Mouse (Mus musculus): ENCODE data around the gene 1110008P14Rik. TPM values are rescaled to one million over a fixed set of nuclear protein-coding genes. Genes with fewer than 3 reads are reported as not detected.
"Not testable (repeated sequence)": the region's sequence is repeated elsewhere in the genome, so short reads cannot be mapped to it uniquely, and the experiment has no call there.

1110008P14Rik gene
- polyA plus RNA-seq, 1 experiment from 2014 or later, result 47.8 TPM

- Histone ChIP-seq H3K9ac (peak overlapping the region; percentile 92), H3K4me2 (peak overlapping the region; percentile 77), H3K9me3 (no peaks in the 10 kb centered on the region), H3K36me3 (peaks cover 36% of the 10 kb centered on the region), H3K4me3 (peak overlapping the region; percentile 86), H3K27me3 (peaks cover 9% of the 10 kb centered on the region), H3K4me1 (peaks cover 26% of the 10 kb centered on the region), H3K27ac (peak overlapping the region; percentile 89)
- WGBS, result under 1% methylated on average over 48 of the region's 53 CpGs
- ATAC-seq (ENCODE audit: insufficient number of reproducible peaks, insufficient read depth, low FRiP score, low TSS enrichment, low read depth), result peak; percentile 53; the same call in 1 of the 2 replicates
These were observed 18.9 kb downstream of the 1110008P14Rik start for GRCm38 (mm10) chr2:32362817-32363340.

- Histone ChIP-seq H3K9ac (peak overlapping the region; percentile 92), H3K4me1 (peaks cover 26% of the 10 kb centered on the region), H3K27ac (peak overlapping the region; percentile 89; the same call in 1 of the 2 replicates), H3K4me3 (peak overlapping the region; percentile 86), H3K4me2 (peak overlapping the region; percentile 77), H3K36me3 (peaks cover 29% of the 10 kb centered on the region)
- 34% methylated on average over 5 of the region's 5 CpGs for WGBS
- H3K9me3 ChIP-seq; H3K27me3 ChIP-seq; ATAC-seq (ENCODE audit: insufficient number of reproducible peaks, insufficient read depth, low FRiP score, low TSS enrichment, low read depth): not testable (repeated sequence)
These were observed 19.5 kb downstream of the 1110008P14Rik start for GRCm38 (mm10) chr2:32362274-32362673.

- H3K9me3 ChIP-seq, result no peaks in the 10 kb centered on the region
- peaks cover 21% of the 10 kb centered on the region for H3K36me3 ChIP-seq
- 1% methylated on average over 24 of the region's 24 CpGs for WGBS
- no peak overlapping the region for H3K27ac ChIP-seq
- H3K4me1 ChIP-seq, result peaks cover 26% of the 10 kb centered on the region
- H3K9ac ChIP-seq, result peak overlapping the region; percentile 66
- peak overlapping the region; percentile 38 for H3K4me3 ChIP-seq
- peak; percentile 66; the same call in 1 of the 2 replicates for ATAC-seq (ENCODE audit: insufficient number of reproducible peaks, insufficient read depth, low FRiP score, low TSS enrichment, low read depth)
- H3K4me2 ChIP-seq, result peak overlapping the region; percentile 73
- peaks cover 9% of the 10 kb centered on the region for H3K27me3 ChIP-seq
These were observed 20.3 kb downstream of the 1110008P14Rik start for GRCm38 (mm10) chr2:32361437-32361836.

GRCm38 (mm10) chr2:32360741-32361140, 21.0 kb downstream of the 1110008P14Rik start:
- Histone ChIP-seq H3K4me2 (peak overlapping the region; percentile 73), H3K27ac (no peak overlapping the region), H3K4me1 (peaks cover 26% of the 10 kb centered on the region), H3K9ac (peak overlapping the region; percentile 66; the same call in 1 of the 2 replicates), H3K9me3 (no peaks in the 10 kb centered on the region), H3K4me3 (peak overlapping the region; percentile 38), H3K36me3 (peaks cover 16% of the 10 kb centered on the region), H3K27me3 (peaks cover 9% of the 10 kb centered on the region)
- no peak for ATAC-seq (ENCODE audit: insufficient number of reproducible peaks, insufficient read depth, low FRiP score, low TSS enrichment, low read depth)
- 4% methylated on average over 14 of the region's 14 CpGs for WGBS

- H3K9me3 ChIP-seq, result no peaks in the 10 kb centered on the region
- H3K4me1 ChIP-seq, result peaks cover 21% of the 10 kb centered on the region
- H3K4me2 ChIP-seq, result no peak overlapping the region
- WGBS, result 72% methylated on average over 10 of the region's 10 CpGs
- peak overlapping the region; percentile 44; the same call in 1 of the 2 replicates for H3K9ac ChIP-seq
- no peaks in the 10 kb centered on the region for H3K36me3 ChIP-seq
- no peak overlapping the region for H3K4me3 ChIP-seq
- H3K27ac ChIP-seq, result no peak overlapping the region
- no peak for ATAC-seq (ENCODE audit: insufficient number of reproducible peaks, insufficient read depth, low FRiP score, low TSS enrichment, low read depth)
- H3K27me3 ChIP-seq, result peaks cover 9% of the 10 kb centered on the region
These were observed 23.4 kb downstream of the 1110008P14Rik start for GRCm38 (mm10) chr2:32358381-32358780.

GRCm38 (mm10) chr2:32357710-32358109, 24.0 kb downstream of the 1110008P14Rik start:
- peaks cover 9% of the 10 kb centered on the region for H3K27me3 ChIP-seq
- no peak overlapping the region for H3K27ac ChIP-seq
- H3K4me3 ChIP-seq, result no peak overlapping the region
- H3K36me3 ChIP-seq, result no peaks in the 10 kb centered on the region
- H3K4me2 ChIP-seq, result no peak overlapping the region
- 0 out of 2 replicates have a peak overlapping the region, but pooled peaks have one; percentile 21 for H3K9ac ChIP-seq
- peaks cover 22% of the 10 kb centered on the region for H3K4me1 ChIP-seq
- ATAC-seq (ENCODE audit: insufficient number of reproducible peaks, insufficient read depth, low FRiP score, low TSS enrichment, low read depth), result no peak
- WGBS, result 85% methylated on average over 3 of the region's 3 CpGs
- no peaks in the 10 kb centered on the region for H3K9me3 ChIP-seq

GRCm38 (mm10) chr2:32356216-32356615, 25.5 kb downstream of the 1110008P14Rik start:
- ATAC-seq (ENCODE audit: insufficient number of reproducible peaks, insufficient read depth, low FRiP score, low TSS enrichment, low read depth), result no peak
- Histone ChIP-seq H3K9me3 (no peaks in the 10 kb centered on the region), H3K4me3 (no peak overlapping the region), H3K27ac (no peak overlapping the region), H3K27me3 (peaks cover under 1% of the 10 kb centered on the region), H3K4me2 (no peak overlapping the region), H3K9ac (no peak overlapping the region), H3K36me3 (no peaks in the 10 kb centered on the region), H3K4me1 (peaks cover 23% of the 10 kb centered on the region)
- WGBS, result 71% methylated on average over 10 of the region's 10 CpGs

GRCm38 (mm10) chr2:32354336-32354895, 27.3 kb downstream of the 1110008P14Rik start:
- Histone ChIP-seq H3K4me2 (no peak overlapping the region), H3K9ac (no peak overlapping the region), H3K36me3 (peaks cover 6% of the 10 kb centered on the region), H3K4me1 (peaks cover 34% of the 10 kb centered on the region), H3K9me3 (no peaks in the 10 kb centered on the region), H3K27ac (no peak overlapping the region), H3K27me3 (no peaks in the 10 kb centered on the region), H3K4me3 (no peak overlapping the region)
- WGBS, result 87% methylated on average over 3 of the region's 3 CpGs
- ATAC-seq (ENCODE audit: insufficient number of reproducible peaks, insufficient read depth, low FRiP score, low TSS enrichment, low read depth), result no peak

GRCm38 (mm10) chr2:32353836-32354235, 27.9 kb downstream of the 1110008P14Rik start:
- no peaks in the 10 kb centered on the region for H3K27me3 ChIP-seq
- ATAC-seq (ENCODE audit: insufficient number of reproducible peaks, insufficient read depth, low FRiP score, low TSS enrichment, low read depth), result no peak
- peak overlapping the region; percentile 78 for H3K4me3 ChIP-seq
- peaks cover 10% of the 10 kb centered on the region for H3K36me3 ChIP-seq
- H3K4me2 ChIP-seq, result peak overlapping the region; percentile 78; the same call in 1 of the 2 replicates
- no peak overlapping the region for H3K9ac ChIP-seq
- no peak overlapping the region for H3K27ac ChIP-seq
- WGBS, result 64% methylated on average over 6 of the region's 6 CpGs
- no peaks in the 10 kb centered on the region for H3K9me3 ChIP-seq
- peaks cover 38% of the 10 kb centered on the region for H3K4me1 ChIP-seq

- H3K27me3 ChIP-seq, result no peaks in the 10 kb centered on the region
- H3K4me3 ChIP-seq, result peak within 1 kb of the TSS; percentile 78
- peak within 1 kb of the TSS; percentile 89 for H3K27ac ChIP-seq
- peaks cover 42% of the 10 kb centered on the region for H3K4me1 ChIP-seq
- peak within 1 kb of the TSS; percentile 78 for H3K4me2 ChIP-seq
- H3K36me3 ChIP-seq, result peaks cover 18% of the 10 kb centered on the region
- H3K9me3 ChIP-seq, result no peaks in the 10 kb centered on the region
- peak; percentile 44; the same call in 1 of the 2 replicates for ATAC-seq (ENCODE audit: insufficient number of reproducible peaks, insufficient read depth, low FRiP score, low TSS enrichment, low read depth)
- under 1% methylated on average over 63 of the region's 63 CpGs for WGBS
- peak within 1 kb of the TSS; percentile 91 for H3K9ac ChIP-seq
These were observed 28.7 kb downstream of the 1110008P14Rik start, which contains the start of gene Dnm1 for GRCm38 (mm10) chr2:32353007-32353542. Dnm1 (minus strand) TSS chr2:32353338.

GRCm38 (mm10) chr2:32352151-32353006, 29.4 kb downstream of the 1110008P14Rik start, which contains the start of gene Ciz1:
Ciz1 (plus strand) TSS chr2:32352327.
- no peak for ATAC-seq (ENCODE audit: insufficient number of reproducible peaks, insufficient read depth, low FRiP score, low TSS enrichment, low read depth)

More at GRCm38 (mm10) chr2:32352151-32353006, 29.4 kb downstream of the 1110008P14Rik start, which contains the start of gene Ciz1:
- Histone ChIP-seq H3K9me3 (no peaks in the 10 kb centered on the region), H3K36me3 (peaks cover 18% of the 10 kb centered on the region), H3K4me2 (peak within 1 kb of the TSS; percentile 78), H3K4me1 (peaks cover 42% of the 10 kb centered on the region), H3K27ac (peak within 1 kb of the TSS; percentile 89), H3K27me3 (no peaks in the 10 kb centered on the region), H3K9ac (peak within 1 kb of the TSS; percentile 91), H3K4me3 (peak within 1 kb of the TSS; percentile 78)
- 2% methylated on average over 29 of the region's 52 CpGs for WGBS

Measured in embryonic facial prominence, embryonic 13.5 days (tissue).